Mouse (Mus musculus): Measurements from ENCODE around the gene Ndufaf1. TPM values are rescaled to one million over a fixed set of nuclear protein-coding genes. Genes with fewer than 3 reads are reported as not detected.

Ndufaf1 gene
- polyA plus RNA-seq, 1 experiment from 2014 or later = 43.0 TPM

Other genes with a start within 250 kb of the Ndufaf1 start
- gene Ino80, start 185.1 kb downstream of the Ndufaf1 start, polyA plus RNA-seq (2015; fragmentation: Nextera tagmentation; extraction: Ambion mirVana) = 2.7 and 3.8 TPM in 2 replicates
- gene Exd1, start 115.2 kb downstream of the Ndufaf1 start, polyA plus RNA-seq (2015; fragmentation: Nextera tagmentation; extraction: Ambion mirVana) = 1.0 TPM in 2 replicates
- gene Chp1, start 115.1 kb downstream of the Ndufaf1 start, polyA plus RNA-seq (2015; fragmentation: Nextera tagmentation; extraction: Ambion mirVana) = 58.4 and 59.6 TPM in 2 replicates
- 7.1 and 9.6 TPM in 2 replicates for gene Nusap1, start 44.5 kb downstream of the Ndufaf1 start, polyA plus RNA-seq (2015; fragmentation: Nextera tagmentation; extraction: Ambion mirVana)
- gene Oip5, start 44.4 kb downstream of the Ndufaf1 start, polyA plus RNA-seq (2015; fragmentation: Nextera tagmentation; extraction: Ambion mirVana) = 3.4 and 3.7 TPM in 2 replicates
- 53.3 and 58.6 TPM in 2 replicates for gene Rtf1, start 12.2 kb upstream of the Ndufaf1 start, polyA plus RNA-seq (2015; fragmentation: Nextera tagmentation; extraction: Ambion mirVana)
- 0.19 TPM in 2 replicates for gene Itpka, start 79.5 kb upstream of the Ndufaf1 start, polyA plus RNA-seq (2015; fragmentation: Nextera tagmentation; extraction: Ambion mirVana)
- 2.0 and 2.7 TPM in 2 replicates for gene Ltk, start 97.6 kb upstream of the Ndufaf1 start, polyA plus RNA-seq (2015; fragmentation: Nextera tagmentation; extraction: Ambion mirVana)
- 16.9 and 17.5 TPM in 2 replicates for gene Rpap1, start 124.7 kb upstream of the Ndufaf1 start, polyA plus RNA-seq (2015; fragmentation: Nextera tagmentation; extraction: Ambion mirVana)
- 20.0 and 24.4 TPM in 2 replicates for gene Tyro3, start 134.9 kb upstream of the Ndufaf1 start, polyA plus RNA-seq (2015; fragmentation: Nextera tagmentation; extraction: Ambion mirVana)
- gene Mga, start 234.4 kb upstream of the Ndufaf1 start, polyA plus RNA-seq (2015; fragmentation: Nextera tagmentation; extraction: Ambion mirVana) = 24.0 and 26.6 TPM in 2 replicates